Mouse (Mus musculus) MEL (cell line): ENCODE measurements at regions not wholly inside any gene's neighbourhood (a gene's known extent, or its start where the extent isn't known, plus 50 kb on each side); places are given as distances from the start of the nearest gene placed in this dataset.

Experiments used
- DNase-seq: peaks from one replicate; pipeline ENCODE4 v3.0.0; 2011; ENCODE audit warnings: low read depth, low spot score
- H3K27ac ChIP-seq: 2 replicates; pipeline ENCODE4 v1.5.1; 2012; ENCODE audit warnings: low read depth, mild to moderate bottlenecking, control low read depth, low read length, moderate library complexity; ENCODE audit not compliant: control insufficient read depth
- H3K27me3 ChIP-seq, 2 experiments: fragments of 150-350 bp in 1 of 2; sonication (generic) in 1 of 2; 2 replicates each; pipeline ENCODE4 v1.6.1; 2012; ENCODE audit warnings: low read length in 2 of 2, mild to moderate bottlenecking in 2 of 2, improper control_type of control experiment in 1 of 2, moderate library complexity in 1 of 2; ENCODE audit not compliant: insufficient read depth in 2 of 2, control insufficient read depth in 1 of 2
- H3K36me3 ChIP-seq, 2 experiments: 2 replicates each; pipeline ENCODE4 v1.6.1; 2012 to 2014; ENCODE audit warnings: low read length in 2 of 2, improper control_type of control experiment in 1 of 2, inconsistent platforms in 1 of 2, mild to moderate bottlenecking in 1 of 2; ENCODE audit not compliant: insufficient read depth in 2 of 2, control insufficient read depth in 1 of 2
- H3K4me1 ChIP-seq, 2 experiments: fragments of 150-350 bp in 1 of 2; sonication (generic) in 1 of 2; 2 replicates each; pipeline ENCODE4 v1.6.1; 2012; ENCODE audit warnings: low read length in 2 of 2, improper control_type of control experiment in 1 of 2, mild to moderate bottlenecking in 1 of 2; ENCODE audit not compliant: insufficient read depth in 2 of 2, control insufficient read depth in 1 of 2
- H3K4me3 ChIP-seq, 2 experiments: fragments of 150-350 bp in 1 of 2; sonication (generic) in 1 of 2; 2 replicates each; pipeline ENCODE4 v1.5.1; 2012; ENCODE audit warnings: low read depth in 2 of 2, low read length in 2 of 2, mild to moderate bottlenecking in 2 of 2, moderate library complexity in 2 of 2, control low read depth in 1 of 2, improper control_type of control experiment in 1 of 2; ENCODE audit not compliant: control insufficient read depth in 1 of 2, insufficient read depth in 1 of 2
- H3K79me2 ChIP-seq: 2 replicates; pipeline ENCODE4 v1.6.1; 2012; ENCODE audit warnings: mild to moderate bottlenecking, low read length, moderate library complexity; ENCODE audit not compliant: control insufficient read depth, poor library complexity, insufficient read depth
- H3K9ac ChIP-seq: 2 replicates; pipeline ENCODE4 v1.6.1; 2012; ENCODE audit warnings: low read depth, mild to moderate bottlenecking, control low read depth, low read length, moderate library complexity; ENCODE audit not compliant: control insufficient read depth, poor library complexity, severe bottlenecking
- H3K9me3 ChIP-seq: fragments of 150-350 bp; sonication (generic); replicated peaks from 2 replicates; pipeline ENCODE4 v1.6.1; 2012; ENCODE audit warnings: mild to moderate bottlenecking, low read length, improper control_type of control experiment, moderate library complexity; ENCODE audit not compliant: insufficient read depth
- BHLHE40 ChIP-seq: IDR thresholded peaks from 2 replicates; pipeline ENCODE4 v1.6.1; 2012; ENCODE audit warnings: low read depth, mild to moderate bottlenecking, inconsistent platforms, low read length, improper control_type of control experiment, borderline replicate concordance
- CTCF ChIP-seq, 3 experiments: IDR thresholded peaks in 2 of 3; conservative IDR thresholded peaks in 1 of 3; 2 replicates each; pipeline ENCODE4 v1.5.1; 2011 to 2012; ENCODE audit warnings: low read length in 3 of 3, low read depth in 2 of 3, mild to moderate bottlenecking in 2 of 3, improper control_type of control experiment in 1 of 3, inconsistent platforms in 1 of 3, mixed read lengths in 1 of 3, moderate library complexity in 1 of 3; ENCODE audit not compliant: control insufficient read depth in 1 of 3, insufficient read depth in 1 of 3, poor library complexity in 1 of 3, severe bottlenecking in 1 of 3
- ELF1 ChIP-seq: IDR thresholded peaks from 2 replicates; pipeline ENCODE4 v1.6.1; 2014; ENCODE audit warnings: low read depth, mild to moderate bottlenecking, inconsistent platforms, low read length, improper control_type of control experiment, moderate library complexity
- ETS1 ChIP-seq: IDR thresholded peaks from 2 replicates; pipeline ENCODE4 v1.6.1; 2012; ENCODE audit warnings: low read depth, mild to moderate bottlenecking, inconsistent platforms, low read length, improper control_type of control experiment, moderate library complexity
- GATA1 ChIP-seq: IDR thresholded peaks from 2 replicates; pipeline ENCODE4 v1.6.1; 2011; ENCODE audit warnings: low read depth, low read length, improper control_type of control experiment
- HCFC1 ChIP-seq: IDR thresholded peaks from 2 replicates; pipeline ENCODE4 v1.6.1; 2012; ENCODE audit warnings: low read depth, mild to moderate bottlenecking, inconsistent platforms, low read length, improper control_type of control experiment, moderate library complexity
- JUND ChIP-seq: IDR thresholded peaks from 2 replicates; pipeline ENCODE4 v1.6.1; 2011; ENCODE audit warnings: low read depth, mild to moderate bottlenecking, improper control_type of control experiment, low read length
- KAT2A ChIP-seq: conservative IDR thresholded peaks from 2 replicates; pipeline ENCODE4 v1.6.1; 2012; ENCODE audit warnings: low read depth, low read length, improper control_type of control experiment, inconsistent platforms
- MAFK ChIP-seq: IDR thresholded peaks from 2 replicates; pipeline ENCODE4 v1.6.1; 2011; ENCODE audit warnings: low read depth, mild to moderate bottlenecking, low read length, improper control_type of control experiment, borderline replicate concordance
- MEF2A ChIP-seq: IDR thresholded peaks from 2 replicates; pipeline ENCODE4 v1.6.1; 2014; ENCODE audit warnings: low read depth, mild to moderate bottlenecking, inconsistent platforms, low read length, improper control_type of control experiment; ENCODE audit not compliant: poor library complexity, insufficient replicate concordance, severe bottlenecking; ENCODE audit errors: extremely low read depth
- MXI1 ChIP-seq: IDR thresholded peaks from 2 replicates; pipeline ENCODE4 v1.6.1; 2011; ENCODE audit warnings: mild to moderate bottlenecking, low read depth, low read length, improper control_type of control experiment
- NELFE ChIP-seq: IDR thresholded peaks from 2 replicates; pipeline ENCODE4 v1.6.1; 2011; ENCODE audit warnings: low read depth, low read length, improper control_type of control experiment
- NRF1 ChIP-seq: IDR thresholded peaks from 2 replicates; pipeline ENCODE4 v1.6.1; 2014; ENCODE audit warnings: low read depth, mild to moderate bottlenecking, inconsistent platforms, low read length, improper control_type of control experiment, moderate library complexity; ENCODE audit not compliant: poor library complexity, insufficient read depth, severe bottlenecking
- POLR2A ChIP-seq, 2 experiments: IDR thresholded peaks; 2 replicates each; pipeline ENCODE4 v1.6.1; 2011 to 2012; ENCODE audit warnings: low read length in 2 of 2, mild to moderate bottlenecking in 2 of 2, control low read depth in 1 of 2, improper control_type of control experiment in 1 of 2, low read depth in 1 of 2, moderate library complexity in 1 of 2; ENCODE audit not compliant: control insufficient read depth in 1 of 2, insufficient read depth in 1 of 2, poor library complexity in 1 of 2
- POLR2AphosphoS2 ChIP-seq: IDR thresholded peaks from 2 replicates; pipeline ENCODE4 v1.6.1; 2011; ENCODE audit warnings: low read length, improper control_type of control experiment
- POLR2AphosphoS5 ChIP-seq: IDR thresholded peaks from 2 replicates; pipeline ENCODE4 v1.6.1; 2012; ENCODE audit warnings: low read depth, borderline replicate concordance, mild to moderate bottlenecking, inconsistent platforms, low read length, moderate library complexity, mixed read lengths
- RAD21 ChIP-seq: IDR thresholded peaks from 2 replicates; pipeline ENCODE4 v1.6.1; 2011; ENCODE audit warnings: mild to moderate bottlenecking, low read depth, low read length, improper control_type of control experiment
- RCOR1 ChIP-seq: IDR thresholded peaks from 2 replicates; pipeline ENCODE4 v1.6.1; 2012; ENCODE audit warnings: low read depth, mild to moderate bottlenecking, inconsistent platforms, low read length, improper control_type of control experiment
- SMC3 ChIP-seq: IDR thresholded peaks from 2 replicates; pipeline ENCODE4 v1.6.1; 2011; ENCODE audit warnings: low read depth, low read length, improper control_type of control experiment
- TAL1 ChIP-seq: IDR thresholded peaks from 2 replicates; pipeline ENCODE4 v1.6.1; 2012; ENCODE audit warnings: mild to moderate bottlenecking, inconsistent platforms, low read length, moderate library complexity, mixed read lengths
- TCF12 ChIP-seq: IDR thresholded peaks from 2 replicates; pipeline ENCODE4 v1.6.1; 2014; ENCODE audit warnings: low read depth, mild to moderate bottlenecking, inconsistent platforms, low read length, improper control_type of control experiment, moderate library complexity
- UBTF ChIP-seq: IDR thresholded peaks from 2 replicates; pipeline ENCODE4 v1.6.1; 2012; ENCODE audit warnings: low read depth, mild to moderate bottlenecking, inconsistent platforms, low read length, improper control_type of control experiment, moderate library complexity, borderline replicate concordance; ENCODE audit not compliant: insufficient read depth
- ZKSCAN1 ChIP-seq: IDR thresholded peaks from 2 replicates; pipeline ENCODE4 v1.6.1; 2012; ENCODE audit warnings: low read depth, mild to moderate bottlenecking, inconsistent platforms, low read length, improper control_type of control experiment, moderate library complexity

GRCm38 (mm10) chr5:133631812-133632211, 467.7 kb upstream of the Castor2 start:
- no peak overlapping the region for H3K4me3 ChIP-seq
- H3K4me1 ChIP-seq: no peaks in the 10 kb centered on the region
- no peaks in the 10 kb centered on the region for H3K9me3 ChIP-seq
- DNase-seq: no peak
- no peaks in the 10 kb centered on the region for H3K79me2 ChIP-seq
- H3K27me3 ChIP-seq: no peaks in the 10 kb centered on the region
- no peak overlapping the region for H3K27ac ChIP-seq
- H3K9ac ChIP-seq: no peak overlapping the region
- TF ChIP-seq TCF12 (no peak), KAT2A (no peak), POLR2A (IDR thresholded peaks at IDR 0.05; ENCODE audit: control insufficient read depth in 1 of 2, insufficient read depth in 1 of 2, low read depth in 1 of 2, low read length in 2 of 2, poor library complexity in 1 of 2) (no peak), UBTF (no peak), JUND (no peak), ELF1 (no peak), ZKSCAN1 (no peak), MAFK (no peak), BHLHE40 (no peak), NRF1 (no peak), POLR2AphosphoS2 (no peak), ETS1 (no peak), RCOR1 (no peak), GATA1 (no peak), POLR2AphosphoS5 (no peak), SMC3 (no peak), RAD21 (no peak)
- H3K36me3 ChIP-seq: no peaks in the 10 kb centered on the region

GRCm38 (mm10) chr5:133619347-133619746, 480.2 kb upstream of the Castor2 start:
- TF ChIP-seq MAFK: no peak
- TF ChIP-seq HCFC1: no peak
- TF ChIP-seq MXI1: no peak
- no peak for TF ChIP-seq KAT2A
- TF ChIP-seq CTCF (IDR thresholded peaks at IDR 0.05 in 2 of 3, conservative IDR thresholded peaks at IDR 0.05 in 1 of 3; ENCODE audit: control insufficient read depth in 1 of 3, insufficient read depth in 1 of 3, low read depth in 2 of 3, low read length in 3 of 3, poor library complexity in 1 of 3, severe bottlenecking in 1 of 3): no peak
- no peak for TF ChIP-seq MEF2A
- no peak for TF ChIP-seq NELFE
- TF ChIP-seq TAL1: no peak
- no peak for DNase-seq
- no peaks in the 10 kb centered on the region for H3K27me3 ChIP-seq
- H3K4me1 ChIP-seq: no peaks in the 10 kb centered on the region
- H3K27ac ChIP-seq: no peak overlapping the region
- H3K4me3 ChIP-seq: no peak overlapping the region
- no peaks in the 10 kb centered on the region for H3K79me2 ChIP-seq
- H3K36me3 ChIP-seq: no peaks in the 10 kb centered on the region
- H3K9me3 ChIP-seq: no peaks in the 10 kb centered on the region
- no peak overlapping the region for H3K9ac ChIP-seq
